Mouse (Mus musculus) cortical plate, adult 2 months (tissue): ENCODE data around the gene Zpbp.

Source experiments
- CTCF ChIP-seq: fragments of 200-500 bp; IDR thresholded peaks from 2 replicates; pipeline ENCODE4 v1.5.1; 2011; ENCODE audit warnings: mild to moderate bottlenecking, control low read depth, low read length; ENCODE audit not compliant: insufficient read depth; ENCODE audit errors: extremely low read depth
- POLR2A ChIP-seq: fragments of 200-500 bp; IDR thresholded peaks from 2 replicates; pipeline ENCODE4 v1.6.1; 2011; ENCODE audit warnings: mild to moderate bottlenecking, low read length, control low read depth; ENCODE audit not compliant: insufficient read depth; ENCODE audit errors: extremely low read depth

DNA sequence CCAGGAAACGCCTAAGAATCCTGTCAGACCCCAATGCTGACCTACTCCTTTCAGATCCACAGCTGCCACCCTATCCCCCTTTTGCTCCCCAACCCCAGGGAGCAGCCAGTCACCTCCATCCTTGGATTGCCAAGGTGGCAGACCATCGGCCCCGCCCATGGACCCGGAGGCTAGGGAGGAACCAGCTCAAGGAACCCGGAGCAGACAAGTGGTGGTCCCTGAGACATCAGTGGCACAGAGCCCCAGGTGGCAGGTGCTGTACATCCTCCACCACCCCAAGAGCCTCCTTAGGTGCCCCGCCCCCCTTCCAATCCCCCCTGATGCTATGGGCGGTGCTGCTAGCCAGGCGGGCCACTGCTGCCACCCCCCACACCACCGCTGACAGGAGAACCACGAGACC lies 69.0 kb downstream of the Zpbp start:
- no peak for TF ChIP-seq CTCF
- no peak for TF ChIP-seq POLR2A
